Mouse (Mus musculus) megakaryocyte, embryonic 14.5 days (primary cell): Measurements from ENCODE around the gene Jmjd1c.

Experiments used
- FLI1 ChIP-seq: IDR thresholded peaks from 2 replicates; pipeline ENCODE4 v1.6.1; 2012; ENCODE audit warnings: low read length, inconsistent platforms, mixed read lengths
- GATA1 ChIP-seq: IDR thresholded peaks from 3 replicates; pipeline ENCODE4 v1.6.1; 2012; ENCODE audit warnings: mixed read lengths, low read length, inconsistent platforms, borderline replicate concordance

DNA sequence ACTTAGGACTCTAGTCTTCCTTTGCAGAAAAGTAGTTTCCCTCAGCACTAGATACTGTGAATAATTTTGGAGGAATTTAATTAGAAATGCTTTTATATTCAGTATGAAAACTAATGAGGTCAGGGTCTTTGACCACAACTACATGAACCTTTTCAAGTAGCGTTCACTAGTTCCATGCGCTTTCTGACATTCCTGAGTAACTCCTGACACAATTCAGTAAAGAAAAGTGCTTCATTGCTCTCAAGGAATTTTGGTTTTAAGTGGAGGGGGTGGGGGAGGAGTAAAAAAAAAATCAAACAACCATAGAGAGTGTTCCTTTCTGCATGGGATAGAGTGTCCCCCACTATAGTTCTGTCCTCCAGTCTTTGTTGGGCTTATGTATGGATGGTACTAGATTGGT, 24.7 kb downstream of the Jmjd1c start:
- no peak for TF ChIP-seq GATA1
- TF ChIP-seq FLI1: no peak
